Mouse (Mus musculus) lung, postnatal 0 days (tissue): Measurements from ENCODE around the gene Gm28230.

Experiments used
- CTCF ChIP-seq: IDR thresholded peaks from 2 replicates; pipeline ENCODE4 v1.5.1; 2016; ENCODE audit warnings: antibody characterized with exemption, mild to moderate bottlenecking
- EP300 ChIP-seq: IDR thresholded peaks from 2 replicates; pipeline ENCODE4 v1.6.1; 2016; ENCODE audit warnings: antibody characterized with exemption, mild to moderate bottlenecking, control low read depth

DNA sequence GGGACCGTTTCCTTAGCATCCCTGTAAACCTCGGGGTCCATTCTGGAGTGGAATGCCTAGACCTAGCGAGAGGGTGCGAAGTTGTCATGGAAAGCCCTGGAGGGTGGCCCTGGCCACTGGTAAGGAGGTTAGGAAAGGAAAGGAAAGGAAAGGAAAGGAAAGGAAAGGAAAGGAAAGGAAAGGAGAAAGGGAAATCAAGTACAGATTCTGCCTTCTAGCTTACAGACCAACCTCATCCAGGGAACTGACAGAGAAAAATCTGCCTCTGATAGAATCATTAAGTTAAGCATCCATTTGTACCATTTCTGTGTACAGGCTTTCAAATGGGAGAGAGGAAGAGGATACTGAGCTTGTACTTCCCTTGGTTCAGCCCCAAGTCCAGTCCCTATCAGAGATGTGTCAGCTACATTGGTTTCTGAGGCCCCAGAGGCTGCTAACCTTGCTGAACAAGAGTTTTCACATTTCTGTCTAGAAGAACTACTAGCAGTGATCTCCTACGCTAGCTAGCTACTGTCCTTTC lies 24.3 kb downstream of the Gm28230 start:
- TF ChIP-seq CTCF = no peak
- TF ChIP-seq EP300 = no peak
